Mouse (Mus musculus) macrophage (primary cell): Measurements from ENCODE around the gene Arvcf. TPM values are rescaled to one million over a fixed set of nuclear protein-coding genes. Genes with fewer than 3 reads are reported as not detected.

Experiments
- H3K27ac ChIP-seq: fragments of 350-480 bp; formaldehyde crosslinking; 2 replicates; pipeline ENCODE4 v1.9.0; 2021
- H3K36me3 ChIP-seq: fragments of 350-480 bp; formaldehyde crosslinking; 2 replicates; pipeline ENCODE4 v1.9.0; 2021; ENCODE audit errors: inconsistent target
- H3K4me3 ChIP-seq: fragments of 350-480 bp; formaldehyde crosslinking; 2 replicates; pipeline ENCODE4 v1.9.0; 2021; ENCODE audit errors: inconsistent target
- H3K79me2 ChIP-seq: fragments of 350-480 bp; formaldehyde crosslinking; 2 replicates; pipeline ENCODE4 v1.9.0; 2021; ENCODE audit errors: inconsistent target
- WGBS: methylation state at CpG from one replicate; pipeline ENCODE4 v1.1.7; 2026; ENCODE audit warnings: inconsistent platforms; ENCODE audit not compliant: missing documents; 5-methylcytosine and 5-hydroxymethylcytosine counted together
- polyA plus RNA-seq: library from polyadenylated mRNA; stranded (reverse); fragments of 250-400 nt; gene quantifications from 3 replicates; pipeline ENCODE4 v1.2.4, GENCODE M21; 2018; ENCODE audit warnings: inconsistent platforms

The Arvcf gene
- polyA plus RNA-seq, 1 experiment from 2014 or later: 0.89 TPM

- H3K27ac ChIP-seq: no peak overlapping the region
- 60% methylated on average over 6 of the region's 7 CpGs for WGBS
These were observed 28.4 kb downstream of the Arvcf start for GRCm38 (mm10) chr16:18376297-18376954.

GRCm38 (mm10) chr16:18377203-18377602 is 29.2 kb downstream of the Arvcf start:
- Histone ChIP-seq H3K79me2 (no peaks in the 10 kb centered on the region), H3K36me3 (no peaks in the 10 kb centered on the region), H3K4me3 (no peak overlapping the region), H3K27ac (no peak overlapping the region)
- 92% methylated on average over 3 of the region's 3 CpGs for WGBS

More at GRCm38 (mm10) chr16:18376297-18376954, 28.4 kb downstream of the Arvcf start:
- Histone ChIP-seq H3K36me3 (no peaks in the 10 kb centered on the region), H3K79me2 (no peaks in the 10 kb centered on the region), H3K4me3 (no peak overlapping the region)

GRCm38 (mm10) chr16:18378489-18378888 is 30.5 kb downstream of the Arvcf start:
- no peak overlapping the region for H3K4me3 ChIP-seq
- no peaks in the 10 kb centered on the region for H3K79me2 ChIP-seq
- H3K27ac ChIP-seq: no peak overlapping the region
- WGBS: 50% methylated on average over 1 of the region's 1 CpGs
- H3K36me3 ChIP-seq: no peaks in the 10 kb centered on the region

- WGBS: 92% methylated on average over 8 of the region's 8 CpGs
- Histone ChIP-seq H3K27ac (no peak overlapping the region), H3K79me2 (no peaks in the 10 kb centered on the region), H3K4me3 (no peak overlapping the region), H3K36me3 (no peaks in the 10 kb centered on the region)
These were observed 31.5 kb downstream of the Arvcf start for GRCm38 (mm10) chr16:18379338-18380001.

GRCm38 (mm10) chr16:18380495-18381063 is 32.6 kb downstream of the Arvcf start:
- Histone ChIP-seq H3K36me3 (no peaks in the 10 kb centered on the region), H3K27ac (no peak overlapping the region), H3K79me2 (no peaks in the 10 kb centered on the region), H3K4me3 (no peak overlapping the region)
- 90% methylated on average over 6 of the region's 6 CpGs for WGBS

GRCm38 (mm10) chr16:18381621-18382258 is 33.8 kb downstream of the Arvcf start:
- no peaks in the 10 kb centered on the region for H3K36me3 ChIP-seq
- H3K79me2 ChIP-seq: no peaks in the 10 kb centered on the region
- H3K4me3 ChIP-seq: no peak overlapping the region
- WGBS: 84% methylated on average over 6 of the region's 6 CpGs
- no peak overlapping the region for H3K27ac ChIP-seq

GRCm38 (mm10) chr16:18383045-18383726 is 35.2 kb downstream of the Arvcf start:
- no peaks in the 10 kb centered on the region for H3K79me2 ChIP-seq
- H3K36me3 ChIP-seq: no peaks in the 10 kb centered on the region
- 95% methylated on average over 9 of the region's 9 CpGs for WGBS
- H3K27ac ChIP-seq: no peak overlapping the region
- H3K4me3 ChIP-seq: no peak overlapping the region

- H3K79me2 ChIP-seq: no peaks in the 10 kb centered on the region
- 94% methylated on average over 3 of the region's 3 CpGs for WGBS
- no peak overlapping the region for H3K4me3 ChIP-seq
- no peaks in the 10 kb centered on the region for H3K36me3 ChIP-seq
- no peak overlapping the region for H3K27ac ChIP-seq
These were observed 35.8 kb downstream of the Arvcf start for GRCm38 (mm10) chr16:18383756-18384155.

GRCm38 (mm10) chr16:18384211-18384610 is 36.2 kb downstream of the Arvcf start:
- H3K36me3 ChIP-seq: no peaks in the 10 kb centered on the region
- 94% methylated on average over 7 of the region's 7 CpGs for WGBS
- no peak overlapping the region for H3K27ac ChIP-seq
- H3K79me2 ChIP-seq: no peaks in the 10 kb centered on the region
- no peak overlapping the region for H3K4me3 ChIP-seq

- Histone ChIP-seq H3K27ac (no peak overlapping the region), H3K4me3 (no peak overlapping the region), H3K79me2 (no peaks in the 10 kb centered on the region), H3K36me3 (no peaks in the 10 kb centered on the region)
- 87% methylated on average over 6 of the region's 8 CpGs for WGBS
These were observed 36.7 kb downstream of the Arvcf start for GRCm38 (mm10) chr16:18384659-18385058.

GRCm38 (mm10) chr16:18385411-18385810 is 37.4 kb downstream of the Arvcf start:
- H3K36me3 ChIP-seq: no peaks in the 10 kb centered on the region
- H3K27ac ChIP-seq: no peak overlapping the region
- H3K4me3 ChIP-seq: no peak overlapping the region
- no peaks in the 10 kb centered on the region for H3K79me2 ChIP-seq
- 89% methylated on average over 5 of the region's 5 CpGs for WGBS

- H3K36me3 ChIP-seq: no peaks in the 10 kb centered on the region
- no peak overlapping the region for H3K4me3 ChIP-seq
- no peak overlapping the region for H3K27ac ChIP-seq
- no peaks in the 10 kb centered on the region for H3K79me2 ChIP-seq
- 88% methylated on average over 7 of the region's 7 CpGs for WGBS
These were observed 38.5 kb downstream of the Arvcf start for GRCm38 (mm10) chr16:18386451-18386850.

- H3K27ac ChIP-seq: no peak overlapping the region
- WGBS: 65% methylated on average over 3 of the region's 3 CpGs
- no peak overlapping the region for H3K4me3 ChIP-seq
- H3K36me3 ChIP-seq: no peaks in the 10 kb centered on the region
- H3K79me2 ChIP-seq: no peaks in the 10 kb centered on the region
These were observed 39.0 kb downstream of the Arvcf start for GRCm38 (mm10) chr16:18386972-18387371.

- H3K79me2 ChIP-seq: no peaks in the 10 kb centered on the region
- H3K4me3 ChIP-seq: no peak overlapping the region
- WGBS: 68% methylated on average over 5 of the region's 7 CpGs
- no peaks in the 10 kb centered on the region for H3K36me3 ChIP-seq
- H3K27ac ChIP-seq: no peak overlapping the region
These were observed 40.0 kb downstream of the Arvcf start for GRCm38 (mm10) chr16:18387704-18388582.
